Mouse (Mus musculus) lung, embryonic 14.5 days (tissue): ENCODE data around the gene Olfr1443. TPM values are rescaled to one million over a fixed set of nuclear protein-coding genes. Genes with fewer than 3 reads are reported as not detected.
"Not testable (repeated sequence)": the region's sequence is repeated elsewhere in the genome, so short reads cannot be mapped to it uniquely, and the experiment has no call there.

Experiments
- ATAC-seq: fragments of 200-750 bp; cut with Nextera tagmentation; 2 replicates; pipeline ENCODE4 v1.8.0; 2017; ENCODE audit warnings: mild to moderate bottlenecking, moderate TSS enrichment, moderate library complexity; ENCODE audit not compliant: insufficient read depth
- DNase-seq: peaks from one replicate; pipeline ENCODE4 v3.0.0-alpha.2; 2015
- H3K27ac ChIP-seq: fragments of 300-500 bp; sonication (generic); 2 replicates; pipeline ENCODE4 v1.5.1; 2014; ENCODE audit warnings: low read depth, mild to moderate bottlenecking, moderate library complexity
- H3K27me3 ChIP-seq: fragments of 300-500 bp; sonication (generic); 2 replicates; pipeline ENCODE4 v1.6.1; 2014; ENCODE audit warnings: low read length, control low read depth; ENCODE audit not compliant: insufficient read depth
- H3K36me3 ChIP-seq: fragments of 300-500 bp; sonication (generic); 2 replicates; pipeline ENCODE4 v1.6.1; 2014; ENCODE audit warnings: control low read depth; ENCODE audit not compliant: insufficient read depth
- H3K4me1 ChIP-seq: fragments of 300-500 bp; sonication (generic); 2 replicates; pipeline ENCODE4 v1.6.1; 2014; ENCODE audit warnings: antibody characterized with exemption, control low read depth; ENCODE audit not compliant: insufficient read depth
- H3K4me2 ChIP-seq: fragments of 300-500 bp; sonication (generic); 2 replicates; pipeline ENCODE4 v1.6.1; 2014; ENCODE audit warnings: mild to moderate bottlenecking
- H3K4me3 ChIP-seq: fragments of 300-500 bp; sonication (generic); 2 replicates; pipeline ENCODE4 v1.5.1; 2014; ENCODE audit warnings: low read depth, low read length
- H3K9ac ChIP-seq: fragments of 300-500 bp; sonication (generic); 2 replicates; pipeline ENCODE4 v1.6.1; 2014
- H3K9me3 ChIP-seq: fragments of 300-500 bp; sonication (generic); 2 replicates; pipeline ENCODE4 v1.6.1; 2016; ENCODE audit warnings: low read depth, low read length, control low read depth
- CTCF ChIP-seq: IDR thresholded peaks from 2 replicates; pipeline ENCODE4 v1.5.1; 2016; ENCODE audit warnings: antibody characterized with exemption, low read depth
- WGBS: fragments of 180-500 bp; shearing (Covaris S2); extraction: QIAGEN DNeasy Blood & Tissue Kit; methylation state at CpG from one replicate; pipeline ENCODE4 v1.1.7; 2014; 5-methylcytosine and 5-hydroxymethylcytosine counted together
- polyA plus RNA-seq: library from polyadenylated mRNA; unstranded; fragments of >200 nt; fragmentation: Nextera tagmentation; extraction: Ambion mirVana; gene quantifications from 2 replicates; pipeline ENCODE4 v1.2.1, GENCODE M21; 2014

Gene Olfr1443
- polyA plus RNA-seq, 1 experiment from 2014 or later, result not detected

GRCm38 (mm10) chr19:12719189-12719588, 41.3 kb downstream of the Olfr1443 start:
- ATAC-seq, result no peak
- no peak for TF ChIP-seq CTCF
- no peaks in the 10 kb centered on the region for H3K36me3 ChIP-seq
- no peaks in the 10 kb centered on the region for H3K27me3 ChIP-seq
- no peaks in the 10 kb centered on the region for H3K9me3 ChIP-seq
- no peak overlapping the region for H3K27ac ChIP-seq
- WGBS, result 70% methylated on average over 6 of the region's 6 CpGs
- H3K4me1 ChIP-seq, result no peaks in the 10 kb centered on the region
- no peak overlapping the region for H3K4me2 ChIP-seq
- H3K4me3 ChIP-seq, result no peak overlapping the region
- H3K9ac ChIP-seq, result no peak overlapping the region
- DNase-seq, result no peak

GRCm38 (mm10) chr19:12720463-12720862, 42.6 kb downstream of the Olfr1443 start:
- Histone ChIP-seq H3K4me2 (no peak overlapping the region), H3K9ac (no peak overlapping the region), H3K27me3 (no peaks in the 10 kb centered on the region), H3K4me1 (no peaks in the 10 kb centered on the region), H3K36me3 (no peaks in the 10 kb centered on the region), H3K4me3 (no peak overlapping the region), H3K27ac (no peak overlapping the region), H3K9me3 (no peaks in the 10 kb centered on the region)
- DNase-seq (no peak), ATAC-seq (no peak)
- no peak for TF ChIP-seq CTCF
- 53% methylated on average over 2 of the region's 2 CpGs for WGBS

- 85% methylated on average over 5 of the region's 5 CpGs for WGBS
- H3K9ac ChIP-seq, ATAC-seq, H3K27me3 ChIP-seq, H3K27ac ChIP-seq, H3K36me3 ChIP-seq, H3K4me3 ChIP-seq, H3K4me2 ChIP-seq, H3K9me3 ChIP-seq, H3K4me1 ChIP-seq, DNase-seq: not testable (repeated sequence)
Observed at GRCm38 (mm10) chr19:12720919-12721318, 43.0 kb downstream of the Olfr1443 start.

GRCm38 (mm10) chr19:12721596-12721995, 43.7 kb downstream of the Olfr1443 start:
- not testable (repeated sequence) for H3K4me2 ChIP-seq, H3K27me3 ChIP-seq, DNase-seq, H3K9me3 ChIP-seq, H3K27ac ChIP-seq, H3K36me3 ChIP-seq, H3K4me3 ChIP-seq, H3K4me1 ChIP-seq, H3K9ac ChIP-seq, ATAC-seq
- 91% methylated on average over 7 of the region's 7 CpGs for WGBS

DNA sequence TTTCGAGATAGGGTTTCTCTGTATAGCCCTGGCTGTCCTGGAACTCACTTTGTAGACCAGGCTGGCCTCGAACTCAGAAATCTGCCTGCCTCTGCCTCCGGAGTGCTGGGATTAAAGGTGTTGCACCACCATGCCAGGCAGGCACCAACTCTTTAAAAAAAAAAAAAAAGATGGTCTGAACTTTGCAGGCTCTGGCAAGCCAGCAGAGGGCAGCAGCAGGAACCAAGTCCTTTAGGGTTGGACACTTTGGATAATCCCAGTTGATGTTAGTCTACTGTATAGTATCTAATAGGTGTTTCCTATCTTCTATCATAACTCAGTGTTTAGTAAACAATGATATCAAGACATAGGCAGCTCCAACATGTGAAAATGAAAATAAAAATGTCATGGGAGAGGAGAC, 44.4 kb downstream of the Olfr1443 start:
- Histone ChIP-seq H3K9ac (no peak overlapping the region), H3K27me3 (no peaks in the 10 kb centered on the region), H3K9me3 (no peaks in the 10 kb centered on the region), H3K36me3 (no peaks in the 10 kb centered on the region), H3K4me3 (no peak overlapping the region), H3K27ac (no peak overlapping the region), H3K4me2 (no peak overlapping the region), H3K4me1 (no peaks in the 10 kb centered on the region)
- TF ChIP-seq CTCF, result no peak
- ATAC-seq (no peak), DNase-seq (peak; percentile 14)
- 68% methylated on average over 2 of the region's 3 CpGs for WGBS

- H3K9ac ChIP-seq, result no peak overlapping the region
- no peak overlapping the region for H3K4me2 ChIP-seq
- no peak overlapping the region for H3K27ac ChIP-seq
- DNase-seq (no peak), ATAC-seq (no peak)
- no peaks in the 10 kb centered on the region for H3K36me3 ChIP-seq
- H3K4me3 ChIP-seq, result no peak overlapping the region
- H3K9me3 ChIP-seq, result no peaks in the 10 kb centered on the region
- no peaks in the 10 kb centered on the region for H3K4me1 ChIP-seq
- TF ChIP-seq CTCF, result no peak
- no peaks in the 10 kb centered on the region for H3K27me3 ChIP-seq
- 66% methylated on average over 1 of the region's 1 CpGs for WGBS
Observed at GRCm38 (mm10) chr19:12725851-12726250, 47.9 kb downstream of the Olfr1443 start.

- Histone ChIP-seq H3K27ac (no peak overlapping the region), H3K9ac (no peak overlapping the region), H3K36me3 (no peaks in the 10 kb centered on the region), H3K4me1 (no peaks in the 10 kb centered on the region), H3K27me3 (no peaks in the 10 kb centered on the region), H3K4me3 (no peak overlapping the region), H3K9me3 (no peaks in the 10 kb centered on the region), H3K4me2 (no peak overlapping the region)
- 55% methylated on average over 1 of the region's 1 CpGs for WGBS
- ATAC-seq (no peak), DNase-seq (no peak)
- no peak for TF ChIP-seq CTCF
Observed at GRCm38 (mm10) chr19:12731036-12731435, 53.1 kb downstream of the Olfr1443 start.

GRCm38 (mm10) chr19:12731950-12732349, 54.0 kb downstream of the Olfr1443 start:
- TF ChIP-seq CTCF, result no peak
- DNase-seq (no peak), ATAC-seq (no peak)
- Histone ChIP-seq H3K4me1 (no peaks in the 10 kb centered on the region), H3K27ac (no peak overlapping the region), H3K4me2 (no peak overlapping the region), H3K9me3 (no peaks in the 10 kb centered on the region), H3K27me3 (no peaks in the 10 kb centered on the region), H3K4me3 (no peak overlapping the region), H3K36me3 (no peaks in the 10 kb centered on the region), H3K9ac (no peak overlapping the region)
- WGBS, result 61% methylated on average over 2 of the region's 2 CpGs

Other genes starting within 250 kb of the Olfr1443 start
- gene Mpeg1, start 217.3 kb upstream of the Olfr1443 start, polyA plus RNA-seq, result 0.63 and 0.76 TPM in 2 replicates
- gene Dtx4, start 176.7 kb upstream of the Olfr1443 start, polyA plus RNA-seq, result 17.2 and 17.7 TPM in 2 replicates
- gene Fam111a, start 132.4 kb upstream of the Olfr1443 start, polyA plus RNA-seq, result 34.9 and 37.9 TPM in 2 replicates
- gene Gm4952, start 78.1 kb upstream of the Olfr1443 start, polyA plus RNA-seq, result not detected in 2 replicates
- gene Glyat, start 44.8 kb upstream of the Olfr1443 start, polyA plus RNA-seq, result not detected in 2 replicates
- gene Olfr1442, start 7.7 kb upstream of the Olfr1443 start, polyA plus RNA-seq, result not detected in 2 replicates
- not detected in 2 replicates for gene Keg1, start 17.7 kb downstream of the Olfr1443 start, polyA plus RNA-seq
- 0.55 TPM in 2 replicates for gene Cntf, start 87.5 kb downstream of the Olfr1443 start, polyA plus RNA-seq
- gene Zfp91, start 118.0 kb downstream of the Olfr1443 start, polyA plus RNA-seq, result 10.8 and 11.5 TPM in 2 replicates
- 1.2 and 1.4 TPM in 2 replicates for gene Lpxn, start 118.1 kb downstream of the Olfr1443 start, polyA plus RNA-seq
- not detected in 2 replicates for gene Gm5244, start 168.6 kb downstream of the Olfr1443 start, polyA plus RNA-seq
- gene Olfr1444, start 179.2 kb downstream of the Olfr1443 start, polyA plus RNA-seq, result not detected in 2 replicates
- gene Olfr1445, start 205.7 kb downstream of the Olfr1443 start, polyA plus RNA-seq, result not detected in 2 replicates
- gene Olfr1446, start 215.4 kb downstream of the Olfr1443 start, polyA plus RNA-seq, result not detected in 2 replicates
- not detected in 2 replicates for gene Olfr1447, start 225.6 kb downstream of the Olfr1443 start, polyA plus RNA-seq
- gene Olfr1448, start 246.3 kb downstream of the Olfr1443 start, polyA plus RNA-seq, result not detected in 2 replicates